Mouse (Mus musculus): Measurements from ENCODE around the gene Clcn7.
"Not testable (repeated sequence)": the region's sequence is repeated elsewhere in the genome, so short reads cannot be mapped to it uniquely, and the experiment has no call there.

Clcn7 gene

DNA sequence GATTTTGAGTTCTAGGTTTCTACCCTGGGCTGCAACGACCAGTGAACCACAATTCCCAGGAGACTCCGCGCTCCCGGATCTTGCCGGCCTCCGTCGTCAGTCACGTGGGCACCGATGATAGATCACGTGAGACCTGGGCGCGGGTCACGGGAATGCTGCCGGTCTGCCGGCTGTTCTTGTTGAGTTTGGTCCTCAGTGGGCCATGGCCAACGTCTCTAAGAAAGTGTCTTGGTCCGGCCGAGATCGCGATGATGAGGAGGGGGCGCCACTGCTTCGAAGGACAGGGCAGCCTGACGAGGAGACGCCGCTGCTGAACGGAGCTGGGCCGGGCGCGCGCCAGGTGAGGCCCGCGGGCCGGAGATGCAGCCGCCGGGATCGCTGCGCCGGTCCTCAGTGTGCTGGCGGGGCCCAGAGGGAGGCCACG lies at the start of gene Clcn7:
TSS of gene Clcn7 (plus strand) at position 117 of the 424 bp plus-strand sequence.
- peak; percentile 96 for DNase-seq

DNA sequence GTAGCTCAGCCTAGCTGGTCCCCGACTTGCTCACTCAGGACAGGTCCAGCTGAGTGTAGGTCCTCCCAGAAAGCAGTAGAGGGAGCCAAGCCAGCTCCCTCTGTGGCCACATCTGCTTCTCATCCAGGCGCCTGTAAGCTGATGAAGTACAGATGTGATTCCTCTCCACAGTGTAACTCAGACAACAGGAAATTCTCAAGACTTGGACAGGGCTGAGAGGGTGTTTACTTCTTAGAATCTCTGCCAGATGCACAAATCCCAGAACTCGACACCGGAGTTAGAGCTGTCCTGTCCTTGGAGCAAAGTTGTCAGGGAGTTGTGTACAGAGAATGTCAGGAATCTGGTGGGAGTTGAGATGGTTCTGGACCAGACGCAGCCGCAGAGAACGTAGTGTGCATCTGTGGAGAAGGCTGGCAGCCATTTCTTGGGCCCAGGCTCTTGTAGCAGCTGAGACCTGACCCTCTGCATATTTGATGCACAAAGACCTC lies 49.7 kb upstream of the Clcn7 start, which contains the start of gene Tmem204:
TSS of gene Tmem204 (minus strand) at position 148 of the 488 bp plus-strand sequence.
- no peak for DNase-seq

DNA sequence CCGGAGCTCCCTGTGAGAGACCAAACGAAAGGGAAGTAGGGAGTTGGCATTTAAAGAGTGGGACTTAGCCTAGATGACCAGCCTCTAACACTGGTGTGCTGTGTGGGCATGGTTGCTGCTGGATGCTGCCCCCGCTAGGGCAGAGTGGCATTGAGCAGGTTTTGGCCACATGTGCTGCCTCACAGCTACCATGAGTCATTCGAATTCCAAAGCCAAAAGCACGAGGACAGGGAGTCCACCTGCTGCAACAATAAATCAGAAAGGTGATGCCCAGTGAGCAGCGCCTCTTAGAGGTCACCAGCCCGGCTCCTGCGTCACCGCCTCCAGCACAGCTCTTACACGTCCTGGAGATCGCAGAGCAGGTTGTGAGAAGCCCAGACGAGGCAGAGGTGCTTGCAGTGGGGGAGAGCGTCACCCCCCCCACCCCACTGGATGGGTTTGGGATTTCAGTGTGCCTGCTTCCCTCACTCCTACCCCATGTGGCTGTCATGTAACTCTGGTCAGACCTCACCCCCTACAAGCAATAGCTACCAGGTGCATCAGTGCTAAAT lies 48.3 kb upstream of the Clcn7 start:
- no peak for DNase-seq

DNA sequence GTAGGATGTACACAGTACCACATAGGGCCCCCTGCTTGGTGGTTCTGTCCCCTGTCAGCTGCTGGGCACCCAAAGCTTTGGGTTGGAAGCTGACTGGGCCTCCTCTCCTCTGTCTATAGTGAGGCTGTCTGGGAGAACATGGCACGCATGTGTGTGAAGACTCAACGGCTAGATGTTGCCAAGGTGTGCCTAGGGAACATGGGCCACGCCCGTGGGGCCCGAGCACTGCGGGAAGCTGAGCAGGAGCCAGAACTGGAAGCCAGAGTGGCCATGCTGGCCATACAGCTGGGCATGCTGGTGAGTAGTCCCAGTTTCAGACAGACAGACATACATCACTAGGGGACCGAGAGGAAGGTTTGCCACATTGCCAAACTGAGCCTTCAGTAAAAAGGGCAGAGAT lies 46.5 kb upstream of the Clcn7 start:
- no peak for DNase-seq

DNA sequence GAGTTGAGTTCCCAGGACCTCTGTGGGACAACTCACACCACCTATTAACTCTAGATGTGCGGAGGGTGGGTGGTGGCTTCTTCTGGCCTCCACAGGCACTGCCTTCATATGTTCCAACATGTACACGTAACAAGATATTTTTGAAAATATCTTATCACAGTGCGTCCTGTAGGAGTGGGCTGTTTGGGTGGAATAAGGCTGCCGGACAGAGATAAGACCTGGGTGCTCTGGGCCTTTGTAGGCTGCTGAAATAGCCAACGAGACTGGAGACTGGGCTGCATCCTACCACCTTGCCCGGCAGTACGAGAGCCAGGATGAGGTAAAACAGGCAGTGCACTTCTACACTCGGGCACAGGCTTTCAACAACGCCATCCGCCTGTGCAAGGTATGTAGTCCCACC lies 44.0 kb upstream of the Clcn7 start:
- DNase-seq = no peak

DNA sequence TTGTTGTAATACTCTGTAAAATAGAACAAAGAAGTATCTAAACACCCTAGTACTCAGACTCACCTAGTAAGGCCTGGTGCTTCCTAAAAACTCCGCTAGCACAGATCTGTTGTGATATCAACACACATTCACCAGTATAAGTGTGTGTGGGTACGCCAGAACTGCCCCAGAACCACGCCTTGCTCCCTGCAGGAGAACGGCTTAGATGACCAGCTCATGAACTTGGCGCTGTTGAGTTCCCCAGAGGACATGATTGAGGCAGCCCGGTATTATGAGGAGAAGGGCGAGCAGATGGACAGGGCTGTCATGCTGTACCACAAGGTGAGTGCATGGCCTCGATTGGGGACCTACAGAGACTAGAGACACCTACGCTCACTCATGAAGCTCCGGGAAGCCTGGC lies 42.7 kb upstream of the Clcn7 start:
- DNase-seq = no peak

DNA sequence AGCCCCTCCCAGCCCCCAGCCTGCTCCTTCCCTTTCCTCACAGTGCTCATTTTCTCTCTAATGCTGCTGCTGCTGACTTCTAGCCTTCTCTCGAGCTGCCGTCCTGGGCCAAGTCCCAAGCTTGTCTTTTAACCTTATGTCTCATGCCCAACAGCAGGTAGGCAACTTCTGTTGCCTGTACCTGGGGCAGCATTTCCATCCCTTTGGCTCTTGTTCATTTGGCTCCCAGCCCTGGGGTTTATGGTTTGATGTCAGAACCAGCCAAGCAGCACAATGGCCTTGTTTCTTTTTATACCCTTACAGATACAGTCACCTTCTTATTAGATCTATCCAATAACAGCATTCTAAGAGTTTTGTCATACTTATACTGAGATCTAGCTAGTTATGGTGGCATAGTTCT lies 37.0 kb upstream of the Clcn7 start:
- no peak for DNase-seq

DNA sequence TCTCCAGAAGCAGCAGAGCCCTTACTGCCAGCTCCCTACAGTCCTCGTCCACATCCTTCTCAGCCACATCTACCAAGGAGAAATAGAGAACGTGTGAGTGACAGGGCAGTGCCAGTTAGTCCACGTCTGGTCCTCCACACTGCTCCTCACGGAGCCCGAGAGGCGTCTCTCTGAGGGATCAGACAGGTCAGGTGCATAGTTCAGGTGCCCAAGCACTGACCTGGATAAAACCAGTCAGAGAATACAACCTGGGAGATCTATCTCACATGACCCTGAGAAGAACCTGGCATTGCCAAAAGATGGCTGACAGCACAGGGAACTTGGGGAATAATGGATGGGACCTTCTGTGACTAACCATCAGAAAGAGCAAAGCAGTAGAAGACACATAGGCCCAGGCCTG lies 33.1 kb upstream of the Clcn7 start:
- DNase-seq = no peak

DNA sequence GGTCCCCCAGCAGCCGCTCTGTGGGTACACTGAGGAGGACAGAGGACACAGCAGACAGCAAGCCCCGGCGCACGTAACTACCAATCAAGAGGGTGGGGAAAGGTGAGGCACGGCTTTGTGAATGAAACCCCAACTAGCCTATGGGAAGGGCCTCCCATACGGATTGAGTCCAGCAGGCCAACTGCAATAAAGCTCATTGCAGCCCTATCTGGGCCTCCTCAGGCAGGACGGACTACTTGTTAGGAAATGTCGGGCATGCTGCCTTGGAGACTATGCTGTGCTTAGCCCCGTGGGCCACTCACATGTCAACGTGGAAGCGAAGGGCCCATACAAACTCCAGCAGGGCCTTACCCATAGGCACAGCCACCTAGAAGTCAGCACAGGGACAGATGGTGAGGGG lies 31.9 kb upstream of the Clcn7 start:
- no peak for DNase-seq

DNA sequence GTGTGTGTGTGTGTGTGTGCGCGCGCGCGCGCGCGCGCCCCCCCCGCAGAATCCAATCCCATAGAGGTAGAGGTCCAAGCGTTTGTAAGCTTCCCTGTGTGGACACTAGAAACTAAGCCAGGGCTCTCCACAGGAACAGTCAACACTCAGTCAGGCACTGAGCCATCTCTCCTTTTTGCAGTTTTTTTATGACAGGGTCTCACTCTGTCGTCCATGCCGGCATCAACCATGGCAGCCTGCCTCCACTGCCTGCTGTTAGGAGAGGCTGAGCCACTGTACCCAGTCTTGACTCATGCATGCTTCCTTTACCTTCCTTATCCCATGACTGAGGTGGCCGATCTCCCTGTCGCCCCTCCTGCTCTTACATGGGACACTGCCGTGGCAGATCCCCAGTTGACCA lies 25.4 kb upstream of the Clcn7 start:
- no peak for DNase-seq

DNA sequence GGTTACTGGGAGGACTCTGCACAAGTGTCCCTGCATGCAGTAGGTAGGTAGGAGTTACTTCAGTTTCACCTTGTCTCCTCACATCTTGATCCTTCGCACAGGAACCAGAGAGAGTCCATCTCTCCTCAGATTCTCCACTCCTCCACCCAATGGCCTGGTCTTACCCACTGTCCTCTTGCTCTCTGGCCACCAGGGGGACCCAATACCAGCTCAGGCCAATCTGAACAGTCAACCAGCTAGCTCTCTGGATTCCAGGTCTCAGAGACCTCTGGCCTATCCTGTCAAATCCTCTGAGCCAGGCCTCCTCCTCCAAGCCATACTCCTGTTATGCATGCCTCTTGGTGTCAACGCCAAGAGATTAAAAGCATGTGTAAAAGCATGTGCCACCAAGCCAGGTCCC lies 23.6 kb upstream of the Clcn7 start:
- DNase-seq = no peak

DNA sequence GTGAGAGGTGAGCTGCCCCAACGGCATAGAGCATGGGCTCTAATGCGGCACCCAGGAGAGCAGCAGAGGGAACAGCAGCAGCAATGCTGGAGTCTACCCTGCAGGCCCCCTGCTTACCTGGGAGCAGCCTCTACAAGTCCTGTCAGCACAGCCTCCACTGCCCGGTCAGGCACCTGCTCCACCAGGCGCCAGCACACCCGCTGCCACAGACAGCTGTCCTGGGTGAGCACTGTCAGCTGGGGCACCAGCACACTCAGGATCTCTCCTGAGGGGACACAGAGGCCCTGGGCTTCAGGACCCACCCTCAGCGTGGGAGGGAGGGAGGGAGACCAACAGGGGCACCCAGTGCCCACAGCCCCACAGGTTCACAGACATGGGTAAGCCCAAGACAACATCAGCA lies 22.6 kb upstream of the Clcn7 start:
- no peak for DNase-seq

DNA sequence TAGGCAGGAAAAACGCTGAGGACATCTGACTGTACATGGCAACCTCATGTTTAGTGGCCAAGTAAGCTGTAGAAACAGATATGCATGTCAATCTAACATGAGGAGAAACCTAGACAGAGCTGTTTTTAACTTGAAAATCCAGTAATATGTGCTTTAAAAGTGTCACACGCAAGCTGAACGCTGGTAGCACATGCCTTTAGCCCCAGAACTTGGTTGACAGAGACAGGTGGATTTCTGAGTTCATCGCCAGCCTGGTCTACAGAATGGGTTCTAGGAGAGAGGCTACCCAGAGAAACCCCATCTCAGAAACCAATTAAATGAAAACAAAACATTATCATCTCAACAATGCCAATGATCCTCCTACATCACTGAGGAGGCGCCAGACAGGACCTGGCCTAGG lies 22.0 kb upstream of the Clcn7 start:
- DNase-seq = no peak

DNA sequence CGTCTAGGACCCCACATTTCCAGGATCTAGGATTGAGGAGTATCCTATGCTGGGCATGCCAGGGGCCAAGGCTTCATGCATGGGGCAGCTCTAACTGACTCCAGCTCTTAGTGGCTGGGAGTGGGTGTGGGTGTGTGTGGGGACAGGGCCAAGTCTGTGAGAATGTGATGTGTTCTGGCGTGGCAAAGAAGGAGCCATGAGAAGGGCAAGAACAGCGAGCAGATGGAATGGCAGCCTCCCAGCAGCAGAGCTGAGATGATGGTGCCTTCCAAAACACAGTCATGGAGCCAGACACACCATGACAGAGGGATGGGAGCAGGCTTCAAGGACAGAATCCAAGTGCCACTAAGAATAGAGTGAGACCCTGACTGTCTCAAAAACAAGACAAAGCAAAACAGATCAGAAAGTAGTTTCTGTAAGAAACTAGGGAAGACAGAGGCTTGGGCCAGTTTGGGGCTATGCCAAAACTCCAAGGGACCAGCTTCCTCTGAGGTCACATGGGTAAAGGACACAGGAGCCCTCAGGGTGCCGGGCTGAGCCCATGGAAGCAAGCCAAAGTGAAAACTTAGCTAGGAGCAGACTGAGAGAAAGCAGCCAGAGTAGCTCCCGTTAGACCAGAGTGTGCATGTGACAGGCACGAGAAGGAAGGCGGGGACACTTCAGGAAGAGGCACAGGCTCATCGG lies 21.3 kb upstream of the Clcn7 start:
- peak; percentile 46 for DNase-seq

DNA sequence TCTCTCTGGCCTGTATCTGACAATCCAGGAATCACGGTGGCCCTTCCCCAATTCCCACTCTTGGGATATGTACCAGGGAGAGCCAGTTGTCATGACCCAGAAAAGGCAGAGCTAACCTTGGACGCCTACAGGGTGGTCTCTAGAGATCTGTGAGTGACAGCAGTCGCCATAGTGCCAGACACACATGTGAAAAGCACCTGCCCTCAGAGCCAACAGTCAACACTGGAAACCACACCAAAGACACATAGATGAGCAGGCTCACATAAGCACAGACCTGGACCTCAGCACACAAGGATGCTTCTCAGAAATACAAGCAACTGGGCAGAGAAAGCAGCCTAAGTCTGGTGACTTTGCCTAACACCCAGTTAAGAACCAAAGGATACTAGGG lies 20.8 kb upstream of the Clcn7 start:
- DNase-seq = no peak

DNA sequence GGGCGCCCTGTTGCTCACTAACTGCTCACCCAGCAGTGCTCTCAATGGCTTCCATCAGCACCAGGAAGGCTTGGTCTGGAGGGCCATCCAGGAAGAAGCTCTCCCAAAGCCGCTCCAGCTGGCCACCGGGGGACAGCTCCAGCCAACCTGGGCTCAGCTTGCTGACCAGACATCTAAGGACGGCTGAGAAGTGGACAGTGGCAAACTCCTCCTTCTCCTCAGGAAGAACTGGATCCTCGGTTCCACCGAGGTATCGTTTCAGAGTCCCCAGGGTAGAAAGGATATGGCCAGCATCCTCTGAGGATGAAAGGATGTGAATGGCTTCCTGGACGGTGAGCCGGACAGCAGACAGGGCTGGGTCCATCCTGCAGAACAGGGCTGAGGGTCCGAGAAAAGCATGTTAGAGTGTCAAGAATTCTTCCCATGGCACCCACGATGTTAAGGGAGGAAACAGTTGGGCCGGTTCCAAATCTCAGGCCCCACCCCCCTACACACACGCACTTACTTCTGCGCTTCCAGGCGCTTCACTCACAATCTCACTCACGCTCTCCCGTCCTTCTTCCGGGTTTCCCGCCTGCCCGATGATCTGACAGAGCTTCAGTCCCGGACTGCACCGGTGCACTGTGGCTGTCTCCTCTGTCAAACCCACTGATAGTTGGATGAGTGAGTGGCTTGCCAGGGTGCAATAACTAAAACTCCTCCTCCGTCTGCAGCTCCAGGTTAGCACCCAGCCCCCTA lies 18.1 kb upstream of the Clcn7 start:
- DNase-seq = no peak

DNA sequence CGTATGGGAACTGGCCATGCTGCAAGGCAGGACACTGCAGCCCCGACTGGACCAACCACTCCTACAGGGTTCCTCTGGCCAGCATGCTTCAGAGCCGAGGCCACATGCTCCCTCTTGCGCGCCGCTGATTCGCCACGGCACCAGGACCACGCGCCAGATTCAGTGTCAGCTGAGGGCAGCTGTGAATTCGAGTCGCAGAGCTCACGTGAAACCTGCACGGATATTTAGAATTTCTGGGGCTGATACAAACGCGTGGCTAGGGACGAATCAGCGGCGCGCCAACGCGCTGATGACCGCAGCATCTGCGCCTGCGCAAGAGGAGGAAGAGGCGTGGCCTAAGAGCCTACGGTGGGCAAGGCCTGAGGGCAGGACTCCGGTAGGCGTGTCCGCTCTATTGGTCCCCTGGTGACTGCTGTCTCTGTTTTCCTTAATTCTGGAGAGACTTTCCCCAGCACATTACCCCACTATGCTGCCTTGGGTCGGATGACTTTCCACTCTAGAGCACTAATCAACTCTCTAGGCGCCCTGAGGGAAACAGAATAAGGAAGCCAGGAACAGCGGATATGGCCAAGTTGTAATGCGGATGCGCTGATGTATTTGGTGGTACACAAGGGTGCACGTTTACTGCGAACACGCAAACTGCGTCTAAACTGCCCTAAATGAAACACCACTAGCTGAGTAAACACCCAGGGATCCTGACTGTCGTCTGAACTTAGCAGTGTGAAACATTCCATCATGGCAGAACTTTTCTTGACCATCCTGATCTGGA lies 17.3 kb upstream of the Clcn7 start, which contains the start of gene Telo2:
TSS of gene Telo2 (minus strand) at position 304 of the 769 bp plus-strand sequence.
- peak; percentile 91 for DNase-seq

DNA sequence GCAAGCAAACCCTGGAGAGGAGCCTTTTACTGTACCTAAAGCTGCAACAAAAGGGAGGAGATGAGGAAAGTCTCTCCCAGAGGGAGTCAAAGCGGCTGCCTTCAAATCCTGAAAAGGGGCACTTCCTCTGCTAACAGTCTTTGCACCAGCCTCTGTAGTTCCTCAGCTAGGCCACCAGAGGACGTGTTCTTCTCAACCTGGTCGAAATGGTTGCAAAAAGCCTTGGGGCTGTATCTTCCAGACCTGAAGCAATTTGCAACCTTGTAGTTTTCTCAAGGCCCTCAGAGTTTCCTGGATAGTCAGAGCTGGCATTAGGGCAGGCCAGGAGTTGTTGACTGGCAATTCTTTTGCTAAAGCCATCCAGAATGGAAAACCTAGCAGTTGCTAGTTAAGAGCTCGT lies 15.9 kb upstream of the Clcn7 start:
- no peak for DNase-seq

DNA sequence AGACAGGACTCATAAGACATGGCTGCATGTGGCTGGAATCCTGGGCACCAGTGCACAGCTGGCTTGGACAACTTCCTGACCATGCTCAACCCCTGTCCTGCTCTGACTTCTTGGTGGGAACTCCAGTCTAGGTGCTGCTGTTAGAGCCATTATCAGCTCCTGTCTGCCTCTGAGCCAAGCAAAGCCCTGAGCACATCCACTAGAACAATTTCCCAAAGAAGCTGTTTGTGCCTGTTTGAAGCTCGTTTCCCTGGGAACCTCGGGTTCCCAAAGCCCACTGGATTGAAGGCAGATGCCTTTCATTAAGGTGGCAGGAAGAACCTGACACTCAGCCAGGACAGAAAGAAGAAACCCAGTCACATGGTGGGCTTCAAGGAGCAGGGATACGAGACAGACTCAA lies 12.8 kb upstream of the Clcn7 start, which contains the start of gene Ptx4:
TSS of gene Ptx4 (plus strand) at position 355 of the 400 bp plus-strand sequence.
- no peak for DNase-seq

DNA sequence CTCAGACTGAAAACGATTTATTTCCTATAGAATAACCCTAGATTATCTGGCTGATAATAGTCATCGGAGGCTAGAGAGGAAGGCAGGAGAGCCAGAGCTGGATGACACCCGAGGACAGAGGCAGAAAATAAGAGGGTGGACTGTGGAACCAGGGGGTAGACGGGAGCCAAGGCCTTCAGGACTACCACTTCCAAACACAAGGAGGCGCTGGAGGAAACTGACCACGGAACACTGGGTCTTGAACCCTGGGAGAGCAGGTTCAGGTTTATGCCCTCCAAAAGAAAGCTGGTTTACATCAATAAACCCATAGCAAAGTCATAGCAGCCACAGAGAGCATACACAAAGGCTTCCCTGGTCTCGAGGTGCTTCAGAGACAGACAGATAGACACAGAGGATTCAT lies 9.2 kb upstream of the Clcn7 start:
- no peak for DNase-seq

DNA sequence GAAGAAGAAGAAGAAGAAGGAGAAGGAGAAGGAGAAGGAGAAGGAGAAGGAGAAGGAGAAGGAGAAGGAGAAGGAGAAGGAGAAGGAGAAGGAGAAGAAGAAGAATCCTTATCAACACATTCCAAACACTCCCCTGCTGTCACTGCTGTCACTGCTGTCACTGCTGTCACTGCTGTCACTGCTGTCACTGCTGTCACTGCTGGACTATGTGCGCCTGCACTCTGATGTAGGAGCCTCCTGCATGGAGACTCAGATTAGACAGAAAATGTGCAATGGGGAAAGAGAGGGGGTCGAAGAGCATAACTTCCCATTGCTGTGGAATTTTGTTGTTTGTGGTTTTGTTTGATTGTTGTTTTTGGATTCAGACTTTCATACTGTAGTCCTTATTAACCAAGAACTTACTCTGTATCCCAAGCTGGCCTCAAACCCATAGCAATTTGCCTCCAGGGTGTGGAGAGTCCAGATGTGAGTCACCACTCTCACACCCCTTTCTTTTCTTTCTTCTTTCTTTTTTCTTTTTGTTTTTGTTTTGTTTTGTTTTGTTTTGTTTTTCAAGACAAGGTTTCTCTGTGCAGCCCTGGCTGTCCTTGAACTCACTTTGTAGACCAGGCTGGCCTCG lies 7.6 kb upstream of the Clcn7 start:
- DNase-seq = not testable (repeated sequence)

DNA sequence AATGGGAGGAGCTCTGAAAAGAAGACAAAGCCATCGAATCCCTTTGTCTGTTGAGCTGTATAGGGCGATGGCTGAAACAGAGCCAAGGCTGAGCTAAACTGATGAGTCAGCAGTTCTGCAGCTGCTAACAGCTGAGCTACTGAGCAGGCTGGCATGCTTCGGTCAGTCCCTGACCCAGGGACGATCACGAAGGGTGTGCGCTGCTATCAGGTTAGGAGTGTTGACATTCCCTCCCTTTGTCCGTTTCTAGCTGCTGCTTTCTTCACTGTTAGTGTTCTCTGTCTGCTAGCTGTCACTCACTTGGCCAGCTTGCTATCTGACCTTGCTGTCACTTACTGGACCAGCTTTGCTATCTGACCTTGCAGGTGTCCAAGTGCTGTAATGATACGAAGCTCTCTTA lies 6.1 kb upstream of the Clcn7 start:
- DNase-seq = no peak

DNA sequence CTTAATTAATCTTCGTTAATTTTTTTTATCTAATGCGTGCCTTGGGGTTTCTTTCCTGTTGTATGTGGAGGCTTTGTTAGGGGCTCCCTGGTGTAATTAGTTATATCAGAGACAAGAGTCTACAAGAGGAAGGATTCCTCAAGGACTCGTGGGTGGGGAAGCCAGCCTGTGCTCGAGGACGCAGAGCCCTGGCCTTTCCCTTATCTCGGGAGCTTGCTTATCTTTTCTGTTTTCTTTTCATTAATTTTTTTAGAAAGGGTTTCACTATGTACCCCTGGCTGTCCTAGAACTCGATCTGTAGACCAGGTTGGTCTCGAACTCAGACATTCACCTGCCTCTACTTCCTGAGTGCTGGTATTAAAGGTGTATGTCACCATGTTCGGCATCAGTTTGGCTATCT lies 5.5 kb upstream of the Clcn7 start:
- no peak for DNase-seq

Data from right cerebral cortex, postnatal 14 days (tissue).